ENCODE assay signal across 15 mouse cellular contexts in the genomic region with DNA sequence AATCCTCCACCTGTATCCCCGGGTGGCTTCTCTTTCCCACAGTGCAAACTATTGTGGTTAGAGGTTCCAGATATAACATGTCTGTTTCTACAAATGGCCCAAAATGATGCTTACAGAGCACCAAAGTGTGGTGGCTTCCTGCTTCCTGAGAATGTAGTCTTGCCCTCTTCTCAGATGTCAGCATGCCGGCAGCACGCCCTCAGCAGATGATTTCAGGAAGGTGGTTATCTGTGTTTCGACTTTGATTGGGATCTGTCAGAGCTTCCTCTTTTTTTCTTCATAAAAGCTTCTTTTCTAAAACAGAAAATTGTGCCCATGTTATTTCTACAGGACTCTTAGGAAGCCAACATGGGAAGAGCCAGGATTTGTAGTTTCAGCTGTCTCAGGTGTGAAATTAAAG. TPM values are rescaled to one million over a fixed set of nuclear protein-coding genes. Genes with fewer than 3 reads are reported as not detected.
"Had no signal": no experiment of that assay in that cellular context is flagged by ENCODE, and none has a peak within 500 bp of the region (broad histone marks: within the 10 kb centered on the region; RNA-seq: fewer than 3 reads in every experiment).

No protein-coding gene starts in this region.

- H3K4me3 ChIP-seq: layer of hippocampus, adult 2 months; limb, embryonic 13.5 days; midbrain, embryonic 10.5 days; midbrain, embryonic 15.5 days; neural tube, embryonic 12.5 days; stomach, embryonic 15.5 days had no signal

- H3K9ac ChIP-seq: limb, embryonic 13.5 days; liver, embryonic 14.5 days; midbrain, embryonic 15.5 days; neural tube, embryonic 12.5 days; stomach, embryonic 15.5 days had no signal

- H3K4me1 ChIP-seq: limb, embryonic 13.5 days; midbrain, embryonic 10.5 days; midbrain, embryonic 15.5 days; neural tube, embryonic 12.5 days; stomach, embryonic 15.5 days had no signal

- H3K9me3 ChIP-seq: limb, embryonic 13.5 days; midbrain, embryonic 10.5 days; midbrain, embryonic 15.5 days; neural tube, embryonic 12.5 days; stomach, embryonic 15.5 days had no signal

- ATAC-seq: midbrain, embryonic 15.5 days had no signal

- H3K27ac ChIP-seq: layer of hippocampus, adult 2 months; limb, embryonic 13.5 days; liver, embryonic 14.5 days; midbrain, embryonic 10.5 days; midbrain, embryonic 15.5 days; neural tube, embryonic 12.5 days; stomach, embryonic 15.5 days had no signal

- H3K4me2 ChIP-seq: limb, embryonic 13.5 days; midbrain, embryonic 15.5 days; neural tube, embryonic 12.5 days; stomach, embryonic 15.5 days had no signal

- H3K27me3 ChIP-seq: limb, embryonic 13.5 days; midbrain, embryonic 15.5 days; neural tube, embryonic 12.5 days; stomach, embryonic 15.5 days had no signal

- DNase-seq: kidney, adult 9 months; kidney, postnatal 10 days; kidney, postnatal 4 days; left cerebral cortex, postnatal 4 days; lung, adult 18-20 months; right cerebral cortex, postnatal 4 days; thymus, postnatal 14 days had no signal

RNA-seq across cellular contexts. Expression of a gene that starts 13.8 kb away (rescaled TPM):
- total RNA-seq: left cerebral cortex, postnatal 4 days; monocyte, adult 5-6 weeks had no signal
